Comparison of ENCODE assay signal across 31 mouse cellular contexts in genomic region chr3:101230201-101230600, GRCm38 (mm10). TPM values are rescaled to one million over a fixed set of nuclear protein-coding genes. Genes with fewer than 3 reads are reported as not detected.
"Had no signal": no experiment of that assay in that cellular context is flagged by ENCODE, and none has a peak within 500 bp of the region (broad histone marks: within the 10 kb centered on the region; RNA-seq: fewer than 3 reads in every experiment).

No protein-coding gene starts in this region.

- H3K4me1 ChIP-seq: heart, embryonic 13.5 days; heart, embryonic 15.5 days; intestine, embryonic 15.5 days; limb, embryonic 15.5 days; liver, embryonic 12.5 days had no signal

- H3K4me2 ChIP-seq: heart, embryonic 11.5 days; heart, embryonic 13.5 days; heart, embryonic 15.5 days; hindbrain, embryonic 14.5 days; intestine, embryonic 15.5 days; limb, embryonic 13.5 days; limb, embryonic 15.5 days; liver, embryonic 12.5 days had no signal

- DNase-seq: gastrocnemius, postnatal 14 days; gastrocnemius, postnatal 36 days; heart, adult 18-20 months; heart, postnatal 14 days; heart, postnatal 36 days; kidney, adult 18-20 months; kidney, postnatal 14 days; layer of hippocampus, postnatal 36 days; left cerebral cortex, postnatal 4 days; lung, adult 18-20 months had no signal

- H3K27ac ChIP-seq: heart, embryonic 13.5 days; heart, embryonic 15.5 days; hindbrain, embryonic 14.5 days; intestine, embryonic 15.5 days; layer of hippocampus, adult 2 months; limb, embryonic 13.5 days; limb, embryonic 15.5 days; liver, embryonic 12.5 days; liver, embryonic 14.5 days had no signal

- H3K27me3 ChIP-seq: heart, embryonic 13.5 days; heart, embryonic 15.5 days; intestine, embryonic 15.5 days; limb, embryonic 13.5 days; limb, embryonic 15.5 days; liver, embryonic 12.5 days had no signal

- H3K36me3 ChIP-seq: heart, embryonic 13.5 days; heart, embryonic 15.5 days; intestine, embryonic 15.5 days; limb, embryonic 13.5 days; limb, embryonic 15.5 days; liver, embryonic 12.5 days had no signal

- H3K9ac ChIP-seq: heart, embryonic 13.5 days; heart, embryonic 15.5 days; hindbrain, embryonic 14.5 days; intestine, embryonic 15.5 days; limb, embryonic 13.5 days; limb, embryonic 15.5 days; liver, embryonic 12.5 days; liver, embryonic 14.5 days had no signal

- H3K9me3 ChIP-seq: heart, embryonic 13.5 days; heart, embryonic 15.5 days; intestine, embryonic 15.5 days; limb, embryonic 13.5 days; limb, embryonic 15.5 days; liver, embryonic 12.5 days had no signal

- ATAC-seq: hindbrain, embryonic 16.5 days; inflammation-experienced regulatory T-cells, adult 6 months; intestine, embryonic 15.5 days; intestine, postnatal 0 days; liver, embryonic 12.5 days had no signal

- H3K4me3 ChIP-seq: heart, embryonic 13.5 days; heart, embryonic 15.5 days; intestine, embryonic 15.5 days; layer of hippocampus, adult 2 months; limb, embryonic 13.5 days; limb, embryonic 15.5 days; liver, embryonic 12.5 days had no signal

RNA-seq across cellular contexts. Expression of gene Cd2, which starts 57.5 kb away (rescaled TPM):
- total RNA-seq: gastrocnemius, adult 18-20 months; gastrocnemius, adult 8-10 months; layer of hippocampus, adult 2 months; layer of hippocampus, postnatal 10 days; layer of hippocampus, postnatal 36 days; left cerebral cortex, adult 18-20 months; left cerebral cortex, postnatal 10 days; left cerebral cortex, postnatal 25 days had no signal
- polyA plus RNA-seq: heart, embryonic 13.5 days; heart, postnatal 0 days; hindbrain, embryonic 14.5 days; intestine, postnatal 0 days; limb, embryonic 11.5 days; limb, embryonic 13.5 days; limb, embryonic 15.5 days; liver, embryonic 12.5 days; liver, embryonic 14.5 days had no signal
